Mouse (Mus musculus): ENCODE measurements at regions not wholly inside any gene's neighbourhood (a gene's known extent, or its start where the extent isn't known, plus 50 kb on each side); places are given as distances from the start of the nearest gene placed in this dataset.

DNA sequence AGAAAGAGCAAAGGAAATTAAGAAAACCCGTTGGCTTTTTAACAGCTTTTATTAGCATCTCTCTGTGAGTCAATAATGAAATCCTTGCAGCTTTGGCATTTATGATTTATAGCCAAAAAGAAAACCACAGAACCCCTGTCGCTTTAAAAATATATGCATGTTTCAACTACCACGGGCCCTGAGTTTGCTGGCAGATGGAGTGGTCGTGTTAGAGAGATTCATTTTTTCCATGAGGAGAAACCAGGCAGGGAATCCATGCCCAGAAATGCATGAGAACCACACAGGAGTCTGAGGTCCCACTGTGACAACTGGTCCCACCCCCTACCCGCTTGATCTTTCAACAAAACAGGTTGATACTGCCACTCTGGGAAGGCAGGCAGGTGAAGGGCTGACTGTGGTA is 147.9 kb upstream of the Klf3 start:
- H3K9ac ChIP-seq (replicated peaks; ENCODE audit: low read depth, low read length) = no peak overlapping the region
- no peak overlapping the region for H3K4me2 ChIP-seq (replicated peaks; ENCODE audit: low read depth, low read length)
- ATAC-seq (ENCODE audit: insufficient number of reproducible peaks, insufficient read depth, low FRiP score, low read depth) = no peak
- no peaks in the 10 kb centered on the region for H3K27me3 ChIP-seq (ENCODE audit: control insufficient read depth, insufficient read depth, low read length)
- no peaks in the 10 kb centered on the region for H3K9me3 ChIP-seq (ENCODE audit: control insufficient read depth, low read depth, low read length)
- H3K4me1 ChIP-seq (ENCODE audit: control insufficient read depth, insufficient read depth, low read length) = 0 out of 2 replicates have a peak, but pooled peaks cover 2% of the 10 kb centered on the region
- no peak overlapping the region for H3K4me3 ChIP-seq (ENCODE audit: low read depth, low read length)
- H3K36me3 ChIP-seq (ENCODE audit: control insufficient read depth, insufficient read depth, low read length) = no peaks in the 10 kb centered on the region
- 59% methylated on average over 5 of the region's 5 CpGs for WGBS
- no peak overlapping the region for H3K27ac ChIP-seq (ENCODE audit: low read length)

DNA sequence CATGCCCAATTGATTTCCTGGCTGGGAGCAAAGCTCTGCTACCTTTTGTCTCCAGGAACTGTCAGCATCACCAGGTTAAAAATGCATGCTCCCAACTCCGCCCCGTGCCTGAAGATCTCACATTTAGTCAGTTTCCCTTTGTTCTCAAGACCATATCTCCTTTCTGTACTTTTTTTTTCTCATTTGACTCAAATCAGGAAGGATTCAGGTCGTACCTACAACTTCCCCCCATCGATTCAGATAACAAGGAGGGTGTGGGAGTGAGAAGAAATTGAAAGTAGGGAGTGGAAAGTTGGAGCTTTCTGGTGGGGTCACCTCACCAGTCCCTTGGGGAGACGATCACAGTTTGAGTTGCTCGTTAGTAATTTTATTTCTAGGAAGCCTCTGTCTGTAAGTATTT is 141.2 kb upstream of the Klf3 start:
- ATAC-seq (ENCODE audit: insufficient number of reproducible peaks, insufficient read depth, low FRiP score, low read depth) = no peak
- 51% methylated on average over 6 of the region's 6 CpGs for WGBS
- Histone ChIP-seq H3K36me3 (ENCODE audit: control insufficient read depth, insufficient read depth, low read length) (no peaks in the 10 kb centered on the region), H3K4me3 (ENCODE audit: low read depth, low read length) (no peak overlapping the region), H3K9me3 (ENCODE audit: control insufficient read depth, low read depth, low read length) (no peaks in the 10 kb centered on the region), H3K4me2 (replicated peaks; ENCODE audit: low read depth, low read length) (no peak overlapping the region), H3K9ac (replicated peaks; ENCODE audit: low read depth, low read length) (no peak overlapping the region), H3K27ac (ENCODE audit: low read length) (no peak overlapping the region), H3K27me3 (ENCODE audit: control insufficient read depth, insufficient read depth, low read length) (no peaks in the 10 kb centered on the region), H3K4me1 (ENCODE audit: control insufficient read depth, insufficient read depth, low read length) (no peaks in the 10 kb centered on the region)

DNA sequence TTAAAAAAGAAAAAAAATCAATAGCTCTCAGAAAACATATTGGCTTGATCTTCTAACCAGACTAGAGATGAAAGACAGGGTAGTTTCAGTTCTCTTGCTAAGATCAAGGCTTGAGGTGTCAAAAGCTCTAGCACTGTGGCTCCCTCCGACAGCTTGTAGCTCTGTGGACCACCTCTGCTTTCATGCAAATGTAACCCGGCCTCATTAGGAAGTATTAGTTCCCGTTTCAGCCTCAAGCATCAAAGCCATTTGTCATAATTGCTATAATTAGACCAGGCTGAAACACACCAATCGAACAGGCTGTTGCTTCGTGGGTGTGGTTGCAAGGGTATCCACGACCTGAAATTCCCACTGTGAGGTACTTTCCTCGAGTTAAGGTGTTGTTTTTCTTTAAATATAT is 140.7 kb upstream of the Klf3 start:
- no peak overlapping the region for H3K27ac ChIP-seq (ENCODE audit: low read length)
- H3K27me3 ChIP-seq (ENCODE audit: control insufficient read depth, insufficient read depth, low read length) = no peaks in the 10 kb centered on the region
- no peaks in the 10 kb centered on the region for H3K9me3 ChIP-seq (ENCODE audit: control insufficient read depth, low read depth, low read length)
- no peak overlapping the region for H3K4me3 ChIP-seq (ENCODE audit: low read depth, low read length)
- H3K36me3 ChIP-seq (ENCODE audit: control insufficient read depth, insufficient read depth, low read length) = no peaks in the 10 kb centered on the region
- no peak overlapping the region for H3K9ac ChIP-seq (replicated peaks; ENCODE audit: low read depth, low read length)
- H3K4me2 ChIP-seq (replicated peaks; ENCODE audit: low read depth, low read length) = no peak overlapping the region
- no peak for ATAC-seq (ENCODE audit: insufficient number of reproducible peaks, insufficient read depth, low FRiP score, low read depth)
- 50% methylated on average over 7 of the region's 7 CpGs for WGBS
- H3K4me1 ChIP-seq (ENCODE audit: control insufficient read depth, insufficient read depth, low read length) = no peaks in the 10 kb centered on the region

DNA sequence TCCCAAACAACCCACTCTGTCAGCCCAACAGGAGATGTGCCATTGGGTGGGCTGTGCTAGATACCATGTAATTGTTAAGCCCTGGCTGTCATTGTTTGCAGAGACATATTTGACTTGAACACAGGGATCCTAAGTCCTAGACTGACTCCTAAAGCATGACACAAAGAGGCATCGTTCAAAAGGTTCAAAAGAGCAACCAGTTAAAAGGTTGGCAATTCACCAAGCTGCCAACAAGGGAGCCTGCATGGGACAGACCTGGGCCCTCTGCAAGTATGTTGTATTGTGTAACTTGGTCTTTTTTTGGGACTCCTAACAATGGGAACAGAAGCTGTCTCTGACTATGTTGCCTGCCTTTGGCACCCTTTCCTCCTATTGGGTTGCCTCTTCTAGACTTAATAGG is 139.4 kb upstream of the Klf3 start:
- H3K27ac ChIP-seq (ENCODE audit: low read length) = no peak overlapping the region
- no peaks in the 10 kb centered on the region for H3K27me3 ChIP-seq (ENCODE audit: control insufficient read depth, insufficient read depth, low read length)
- ATAC-seq (ENCODE audit: insufficient number of reproducible peaks, insufficient read depth, low FRiP score, low read depth) = no peak
- no peaks in the 10 kb centered on the region for H3K9me3 ChIP-seq (ENCODE audit: control insufficient read depth, low read depth, low read length)
- WGBS = 81% methylated on average over 1 of the region's 1 CpGs
- no peak overlapping the region for H3K4me3 ChIP-seq (ENCODE audit: low read depth, low read length)
- no peak overlapping the region for H3K4me2 ChIP-seq (replicated peaks; ENCODE audit: low read depth, low read length)
- no peaks in the 10 kb centered on the region for H3K36me3 ChIP-seq (ENCODE audit: control insufficient read depth, insufficient read depth, low read length)
- H3K9ac ChIP-seq (replicated peaks; ENCODE audit: low read depth, low read length) = no peak overlapping the region
- no peaks in the 10 kb centered on the region for H3K4me1 ChIP-seq (ENCODE audit: control insufficient read depth, insufficient read depth, low read length)

DNA sequence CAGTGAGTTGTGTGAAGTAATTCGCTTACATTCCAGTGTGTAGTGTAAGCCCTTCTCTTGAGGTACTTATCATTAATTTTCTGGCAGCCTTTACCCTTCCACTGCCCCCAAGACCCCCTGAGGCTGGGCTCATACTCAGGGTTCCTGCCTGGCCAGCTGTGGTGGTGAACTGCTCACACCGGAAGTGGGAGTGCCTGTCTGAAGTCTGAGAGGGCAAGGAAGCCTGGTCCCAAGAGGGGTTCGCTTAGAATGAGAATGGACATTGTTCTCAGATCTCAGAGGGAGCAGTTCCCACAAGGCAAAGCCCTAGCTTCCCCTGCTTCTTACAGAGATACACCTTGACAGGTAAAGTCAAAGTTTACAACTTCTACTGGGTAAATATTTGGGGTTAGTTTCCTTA is 138.1 kb upstream of the Klf3 start:
- H3K4me2 ChIP-seq (replicated peaks; ENCODE audit: low read depth, low read length) = no peak overlapping the region
- no peaks in the 10 kb centered on the region for H3K27me3 ChIP-seq (ENCODE audit: control insufficient read depth, insufficient read depth, low read length)
- no peaks in the 10 kb centered on the region for H3K36me3 ChIP-seq (ENCODE audit: control insufficient read depth, insufficient read depth, low read length)
- WGBS = 56% methylated on average over 3 of the region's 3 CpGs
- no peak overlapping the region for H3K4me3 ChIP-seq (ENCODE audit: low read depth, low read length)
- H3K4me1 ChIP-seq (ENCODE audit: control insufficient read depth, insufficient read depth, low read length) = no peaks in the 10 kb centered on the region
- no peak overlapping the region for H3K9ac ChIP-seq (replicated peaks; ENCODE audit: low read depth, low read length)
- no peaks in the 10 kb centered on the region for H3K9me3 ChIP-seq (ENCODE audit: control insufficient read depth, low read depth, low read length)
- no peak overlapping the region for H3K27ac ChIP-seq (ENCODE audit: low read length)
- ATAC-seq (ENCODE audit: insufficient number of reproducible peaks, insufficient read depth, low FRiP score, low read depth) = no peak

DNA sequence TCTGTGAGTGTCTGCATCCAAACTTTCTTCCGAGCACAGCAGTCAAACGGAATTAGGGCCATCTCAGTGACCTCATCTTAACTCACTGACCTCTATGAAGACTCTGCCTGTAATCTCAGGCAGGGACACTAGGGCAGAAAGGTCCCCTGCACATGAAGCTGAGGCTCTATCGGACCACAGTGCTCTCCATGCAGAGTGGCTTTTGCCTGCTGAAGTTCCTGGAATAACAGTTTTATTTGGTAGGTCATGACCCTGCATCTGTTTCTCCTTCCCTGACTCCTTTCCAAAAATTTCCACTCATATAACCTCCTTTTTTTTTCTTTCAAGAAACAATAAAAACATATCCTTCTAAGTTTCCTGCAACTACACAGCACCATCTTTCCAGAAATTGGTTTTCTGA is 136.9 kb upstream of the Klf3 start:
- 53% methylated on average over 3 of the region's 3 CpGs for WGBS

DNA sequence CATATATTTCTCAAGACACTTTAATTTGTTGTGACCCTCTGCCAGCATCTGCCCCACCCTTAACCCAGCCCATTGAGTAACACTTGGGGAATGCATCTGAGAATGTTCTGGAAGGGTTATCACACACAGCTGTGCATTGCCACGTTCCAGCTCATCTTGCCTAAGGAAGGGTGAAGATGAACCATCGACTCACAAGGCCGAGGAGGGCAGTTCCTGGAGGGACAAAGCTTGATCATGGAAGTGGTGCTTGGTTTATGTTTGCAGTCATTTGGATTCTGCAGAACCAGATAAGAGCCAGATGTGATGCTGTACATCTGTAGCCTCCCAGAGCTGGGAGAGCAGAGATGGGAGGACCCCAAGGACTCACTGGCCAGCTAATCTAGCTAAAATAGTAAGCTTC is 136.1 kb upstream of the Klf3 start:
- H3K27me3 ChIP-seq (ENCODE audit: control insufficient read depth, insufficient read depth, low read length) = no peaks in the 10 kb centered on the region
- H3K36me3 ChIP-seq (ENCODE audit: control insufficient read depth, insufficient read depth, low read length) = no peaks in the 10 kb centered on the region
- H3K4me1 ChIP-seq (ENCODE audit: control insufficient read depth, insufficient read depth, low read length) = no peaks in the 10 kb centered on the region
- no peak overlapping the region for H3K4me3 ChIP-seq (ENCODE audit: low read depth, low read length)
- 84% methylated on average over 3 of the region's 3 CpGs for WGBS
- ATAC-seq (ENCODE audit: insufficient number of reproducible peaks, insufficient read depth, low FRiP score, low read depth) = no peak
- no peaks in the 10 kb centered on the region for H3K9me3 ChIP-seq (ENCODE audit: control insufficient read depth, low read depth, low read length)
- H3K4me2 ChIP-seq (replicated peaks; ENCODE audit: low read depth, low read length) = no peak overlapping the region
- no peak overlapping the region for H3K27ac ChIP-seq (ENCODE audit: low read length)
- no peak overlapping the region for H3K9ac ChIP-seq (replicated peaks; ENCODE audit: low read depth, low read length)

More for the DNA sequence above, 136.9 kb upstream of the Klf3 start:
- Histone ChIP-seq H3K36me3 (ENCODE audit: control insufficient read depth, insufficient read depth, low read length) (no peaks in the 10 kb centered on the region), H3K4me1 (ENCODE audit: control insufficient read depth, insufficient read depth, low read length) (no peaks in the 10 kb centered on the region), H3K4me3 (ENCODE audit: low read depth, low read length) (no peak overlapping the region), H3K27ac (ENCODE audit: low read length) (no peak overlapping the region), H3K9me3 (ENCODE audit: control insufficient read depth, low read depth, low read length) (no peaks in the 10 kb centered on the region), H3K27me3 (ENCODE audit: control insufficient read depth, insufficient read depth, low read length) (no peaks in the 10 kb centered on the region), H3K9ac (replicated peaks; ENCODE audit: low read depth, low read length) (no peak overlapping the region), H3K4me2 (replicated peaks; ENCODE audit: low read depth, low read length) (no peak overlapping the region)
- no peak for ATAC-seq (ENCODE audit: insufficient number of reproducible peaks, insufficient read depth, low FRiP score, low read depth)

DNA sequence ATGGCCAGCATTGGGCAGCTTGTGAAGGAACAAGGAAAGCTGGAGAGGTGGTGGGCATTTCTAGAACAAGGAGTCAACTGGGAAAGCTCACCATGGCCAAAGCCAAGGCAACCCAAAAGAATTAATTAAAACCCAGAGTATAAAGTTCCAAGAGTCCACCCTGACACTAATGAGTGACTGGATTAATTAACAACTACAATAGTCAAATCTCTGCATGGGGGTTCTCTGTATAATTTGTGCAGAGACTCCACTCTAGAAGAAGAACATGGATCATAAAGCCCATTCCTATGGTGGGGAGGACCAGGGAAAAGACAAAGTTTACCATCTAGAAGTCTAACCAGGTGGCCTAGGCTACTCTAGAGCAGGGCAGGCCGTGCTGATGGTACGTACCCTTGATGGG is 129.3 kb upstream of the Klf3 start:
- Histone ChIP-seq H3K27me3 (ENCODE audit: control insufficient read depth, insufficient read depth, low read length) (no peaks in the 10 kb centered on the region), H3K4me3 (ENCODE audit: low read depth, low read length) (no peak overlapping the region), H3K9ac (replicated peaks; ENCODE audit: low read depth, low read length) (no peak overlapping the region), H3K4me2 (replicated peaks; ENCODE audit: low read depth, low read length) (no peak overlapping the region), H3K36me3 (ENCODE audit: control insufficient read depth, insufficient read depth, low read length) (no peaks in the 10 kb centered on the region), H3K4me1 (ENCODE audit: control insufficient read depth, insufficient read depth, low read length) (no peaks in the 10 kb centered on the region), H3K9me3 (ENCODE audit: control insufficient read depth, low read depth, low read length) (no peaks in the 10 kb centered on the region), H3K27ac (ENCODE audit: low read length) (no peak overlapping the region)
- WGBS = 95% methylated on average over 2 of the region's 2 CpGs
- no peak for ATAC-seq (ENCODE audit: insufficient number of reproducible peaks, insufficient read depth, low FRiP score, low read depth)

DNA sequence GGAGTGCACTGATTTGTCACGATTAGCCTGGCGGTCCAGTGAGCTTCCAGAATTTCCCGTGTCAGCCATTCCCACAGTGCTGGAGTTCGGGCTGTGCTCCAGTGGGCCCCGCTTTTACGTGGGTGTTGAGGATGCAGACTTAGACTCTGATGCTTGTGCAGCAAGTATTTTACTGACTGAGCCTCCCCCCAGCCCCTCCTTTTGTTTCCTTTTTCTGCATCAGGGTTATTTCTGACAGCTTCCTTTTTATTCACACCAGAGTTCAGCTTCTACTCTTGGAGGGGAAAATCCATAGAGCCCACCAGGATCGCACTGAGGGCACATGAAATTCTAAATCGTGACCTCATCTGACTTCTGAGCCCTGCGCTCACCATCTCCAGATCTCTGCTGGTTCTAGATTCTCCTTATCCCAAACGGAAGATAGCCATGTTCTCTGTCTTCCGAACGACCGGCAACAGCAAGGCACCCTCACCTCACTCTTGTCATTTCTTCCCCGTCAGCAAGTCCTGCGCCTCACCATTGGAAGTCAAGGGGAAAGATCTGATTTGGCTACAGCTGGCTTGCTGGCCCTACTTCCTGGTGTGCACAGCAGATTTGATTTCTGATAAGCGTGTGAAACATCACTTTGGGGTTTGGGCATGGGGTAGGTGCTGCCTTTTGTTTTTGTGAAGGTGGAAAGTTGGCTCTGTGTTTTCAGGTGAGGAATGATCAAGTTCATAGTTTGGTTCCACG is 126.8 kb upstream of the Klf3 start:
- H3K4me3 ChIP-seq (ENCODE audit: low read depth, low read length) = no peak overlapping the region
- H3K27ac ChIP-seq (ENCODE audit: low read length) = no peak overlapping the region
- H3K9ac ChIP-seq (replicated peaks; ENCODE audit: low read depth, low read length) = no peak overlapping the region
- no peaks in the 10 kb centered on the region for H3K9me3 ChIP-seq (ENCODE audit: control insufficient read depth, low read depth, low read length)
- H3K4me2 ChIP-seq (replicated peaks; ENCODE audit: low read depth, low read length) = no peak overlapping the region
- no peaks in the 10 kb centered on the region for H3K27me3 ChIP-seq (ENCODE audit: control insufficient read depth, insufficient read depth, low read length)
- 90% methylated on average over 17 of the region's 17 CpGs for WGBS
- H3K36me3 ChIP-seq (ENCODE audit: control insufficient read depth, insufficient read depth, low read length) = no peaks in the 10 kb centered on the region
- no peak for ATAC-seq (ENCODE audit: insufficient number of reproducible peaks, insufficient read depth, low FRiP score, low read depth)
- H3K4me1 ChIP-seq (ENCODE audit: control insufficient read depth, insufficient read depth, low read length) = no peaks in the 10 kb centered on the region
